11 mouse cellular contexts compared by ENCODE assay signal in the genomic region with DNA sequence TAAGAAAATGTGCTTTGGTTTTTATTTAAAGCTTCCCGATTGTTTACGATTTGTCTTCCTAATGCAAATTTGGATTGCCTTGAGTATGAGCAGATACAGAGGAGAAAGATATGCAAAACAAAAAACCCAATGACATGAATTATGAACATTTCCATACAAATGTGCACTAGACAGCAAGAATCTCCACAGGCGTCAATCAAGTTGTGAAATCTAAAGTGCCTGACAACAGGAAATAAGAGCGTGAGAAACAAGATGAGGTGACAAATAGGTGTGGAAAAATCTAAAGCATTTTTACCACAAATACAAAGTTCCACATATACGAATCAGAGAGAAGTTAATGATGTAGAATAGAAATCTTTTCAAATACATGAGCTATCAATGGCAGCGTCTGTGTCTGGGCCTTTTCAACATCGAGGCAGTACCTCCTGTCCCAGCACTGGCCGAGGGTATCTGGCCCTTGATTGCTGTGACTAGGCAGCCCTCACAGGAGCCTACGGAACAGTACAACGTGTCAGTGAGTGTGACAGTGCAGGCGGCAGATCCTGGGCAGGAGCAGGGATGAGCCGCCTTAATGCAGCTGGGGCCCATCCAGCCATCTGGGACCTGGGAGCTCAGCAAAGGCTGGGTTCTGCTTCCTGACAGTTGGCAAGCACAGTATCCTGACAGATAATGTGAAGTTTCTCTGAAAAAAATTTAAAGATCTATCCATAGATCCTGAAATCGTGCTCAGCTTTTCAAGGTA. TPM values are rescaled to one million over a fixed set of nuclear protein-coding genes. Genes with fewer than 3 reads are reported as not detected.
DNase-seq lines count a peak whose midpoint lies in the region; ATAC-seq lines count a peak whose summit lies in the region.
"Had no signal": no experiment of that assay in that cellular context is flagged by ENCODE, and none has a peak within 500 bp of the region (broad histone marks: within the 10 kb centered on the region; RNA-seq: fewer than 3 reads in every experiment).

No protein-coding gene starts in this region.

- DNase-seq in neural tube, embryonic 10.5 days (ENCODE audit: extremely low spot score, low spot score) = no peak
- DNase-seq in hindbrain, embryonic 11.5 days (ENCODE audit: low spot score) = peak; percentile 15
- peak; percentile 20 to 35 for DNase-seq in left cerebral cortex, postnatal 10 days (ENCODE audit: extremely low spot score in 1 of 2, low spot score in 2 of 2)
- DNase-seq in yolk sac, embryonic 10.5 days (ENCODE audit: low spot score) = no peak
- no peak for DNase-seq in thymus, adult 18-20 months
- DNase-seq: heart, postnatal 4 days had no signal

- no peak overlapping the region for H3K4me3 ChIP-seq in neural tube, embryonic 13.5 days
- H3K4me3 ChIP-seq in hindbrain, embryonic 11.5 days (ENCODE audit: low read depth, low read length) = no peak overlapping the region
- H3K4me3 ChIP-seq: liver, embryonic 12.5 days; myocyte; stomach, embryonic 15.5 days had no signal

- H3K4me2 ChIP-seq in neural tube, embryonic 13.5 days = no peak overlapping the region
- no peak overlapping the region for H3K4me2 ChIP-seq in hindbrain, embryonic 11.5 days (replicated peaks; ENCODE audit: low read depth, low read length)
- H3K4me2 ChIP-seq: liver, embryonic 12.5 days; stomach, embryonic 15.5 days had no signal

- intact Hi-C loops in left cerebral cortex, postnatal 10 days (cut with DNase I) = loop anchor here (5.0 kb wide), 1 partner anchor 34 kb away; a partner anchor contains a TSS

- 0 out of 2 replicates have a peak overlapping the region, but pooled peaks have one; percentile 47 for H3K9ac ChIP-seq in neural tube, embryonic 13.5 days
- no peak overlapping the region for H3K9ac ChIP-seq in hindbrain, embryonic 11.5 days (ENCODE audit: low read depth, low read length)
- H3K9ac ChIP-seq: liver, embryonic 12.5 days; stomach, embryonic 15.5 days had no signal

- peaks cover 5% of the 10 kb centered on the region; the same call in 1 of the 2 replicates for H3K36me3 ChIP-seq in neural tube, embryonic 13.5 days
- H3K36me3 ChIP-seq in hindbrain, embryonic 11.5 days (ENCODE audit: control insufficient read depth, insufficient read depth, low read length) = no peaks in the 10 kb centered on the region
- H3K36me3 ChIP-seq: stomach, embryonic 15.5 days had no signal

- ATAC-seq in neural tube, embryonic 13.5 days (ENCODE audit: low read depth) = no peak
- no peak for ATAC-seq in hindbrain, embryonic 11.5 days (ENCODE audit: low FRiP score)
- no peak for ATAC-seq in monocyte, adult 5-6 weeks (replicated peaks; ENCODE audit: insufficient number of reproducible peaks, low FRiP score, low TSS enrichment, poor library complexity, severe bottlenecking)
- ATAC-seq: liver, embryonic 12.5 days had no signal

- peaks cover 12% of the 10 kb centered on the region; the same call in 1 of the 2 replicates for H3K4me1 ChIP-seq in neural tube, embryonic 13.5 days (replicated peaks)
- H3K4me1 ChIP-seq in hindbrain, embryonic 11.5 days (replicated peaks; ENCODE audit: control insufficient read depth, insufficient read depth, low read length) = no peaks in the 10 kb centered on the region
- H3K4me1 ChIP-seq: stomach, embryonic 15.5 days had no signal

- no peaks in the 10 kb centered on the region for H3K9me3 ChIP-seq in neural tube, embryonic 13.5 days
- H3K9me3 ChIP-seq in hindbrain, embryonic 11.5 days (ENCODE audit: control insufficient read depth, low read length) = no peaks in the 10 kb centered on the region
- H3K9me3 ChIP-seq: liver, embryonic 12.5 days; stomach, embryonic 15.5 days had no signal

- peak overlapping the region; percentile 52; the same call in 1 of the 2 replicates for H3K27ac ChIP-seq in neural tube, embryonic 13.5 days (replicated peaks)
- no peak overlapping the region for H3K27ac ChIP-seq in hindbrain, embryonic 11.5 days (ENCODE audit: low read depth, low read length)
- H3K27ac ChIP-seq: liver, embryonic 12.5 days; stomach, embryonic 15.5 days had no signal

- H3K27me3 ChIP-seq in neural tube, embryonic 13.5 days = no peaks in the 10 kb centered on the region
- H3K27me3 ChIP-seq in hindbrain, embryonic 11.5 days (ENCODE audit: control insufficient read depth, insufficient read depth, low read length) = no peaks in the 10 kb centered on the region
- H3K27me3 ChIP-seq: liver, embryonic 12.5 days; stomach, embryonic 15.5 days had no signal

- 45% methylated on average over 13 of the region's 13 CpGs for WGBS in neural tube, embryonic 13.5 days
- 68% methylated on average over 13 of the region's 13 CpGs for WGBS in hindbrain, embryonic 11.5 days

RNA-seq across cellular contexts. Expression of a gene that starts 34.0 kb away (rescaled TPM):
- 29.2 and 30.4 TPM in 2 replicates for polyA plus RNA-seq in neural tube, embryonic 13.5 days (2015; fragmentation: Nextera tagmentation; extraction: Ambion mirVana)
- polyA plus RNA-seq in hindbrain, embryonic 11.5 days (2014; fragmentation: Nextera tagmentation; extraction: Ambion mirVana) = 23.0 and 23.8 TPM in 2 replicates
- total RNA-seq in left cerebral cortex, postnatal 10 days (2021) = 10 to 100 TPM; 24.4 to 25.3 TPM
- total RNA-seq in monocyte, adult 5-6 weeks (2017) = 25.7 to 34.2 TPM (median 30.7 TPM) in 3 replicates

RNA-seq across cellular contexts. Expression of a gene that starts 34.1 kb away (rescaled TPM):
- polyA plus RNA-seq in neural tube, embryonic 13.5 days (2015; fragmentation: Nextera tagmentation; extraction: Ambion mirVana) = 9.0 and 10.2 TPM in 2 replicates
- polyA plus RNA-seq in hindbrain, embryonic 11.5 days (2014; fragmentation: Nextera tagmentation; extraction: Ambion mirVana) = 10.7 and 12.7 TPM in 2 replicates
- 10 to 100 TPM in 1 of 2 experiments, 1 to 10 TPM in 1; 9.6 to 11.5 TPM for total RNA-seq in left cerebral cortex, postnatal 10 days (2021)
- total RNA-seq in monocyte, adult 5-6 weeks (2017) = 6.3 to 13.4 TPM (median 10.3 TPM) in 3 replicates

RNA-seq across cellular contexts. Expression of a gene that starts 39.9 kb away (rescaled TPM):
- 14.8 and 16.0 TPM in 2 replicates for polyA plus RNA-seq in neural tube, embryonic 13.5 days (2015; fragmentation: Nextera tagmentation; extraction: Ambion mirVana)
- polyA plus RNA-seq in hindbrain, embryonic 11.5 days (2014; fragmentation: Nextera tagmentation; extraction: Ambion mirVana) = 5.2 and 6.7 TPM in 2 replicates
- total RNA-seq in left cerebral cortex, postnatal 10 days (2021) = 10 to 100 TPM; 30.9 to 36.1 TPM
- 13.7 to 14.4 TPM (median 13.8 TPM) in 3 replicates for total RNA-seq in monocyte, adult 5-6 weeks (2017)

Comparison
In these comparisons a context has a peak if more than half of its experiments do, and no peak if none do; other contexts are left out.
1. DNase-seq: peak in hindbrain, embryonic 11.5 days (single experiment) and left cerebral cortex, postnatal 10 days (2 of 2); none in neural tube, embryonic 10.5 days (single experiment), yolk sac, embryonic 10.5 days (single experiment) and thymus, adult 18-20 months (0 of 2).